Mouse (Mus musculus) yolk sac, embryonic 10.5 days (tissue): ENCODE data around the gene Cutal.

Experiments
- DNase-seq: peaks from one replicate; pipeline ENCODE4 v3.0.0-alpha.2; 2017; ENCODE audit warnings: low spot score

Cutal gene

GRCm38 (mm10) chr2:34920144-34920543 is 45.9 kb downstream of the Cutal start:
- DNase-seq, result no peak

- DNase-seq, result no peak
These were observed 48.5 kb downstream of the Cutal start for GRCm38 (mm10) chr2:34922729-34923128.

GRCm38 (mm10) chr2:34927320-34927719 is 53.1 kb downstream of the Cutal start:
- DNase-seq, result no peak

GRCm38 (mm10) chr2:34937460-34937859 is 63.3 kb downstream of the Cutal start:
- DNase-seq, result no peak

- DNase-seq, result no peak
These were observed 64.3 kb downstream of the Cutal start for GRCm38 (mm10) chr2:34938269-34939208.

GRCm38 (mm10) chr2:34940246-34940645 is 66.0 kb downstream of the Cutal start:
- no peak for DNase-seq

GRCm38 (mm10) chr2:34941061-34941675 is 67.0 kb downstream of the Cutal start:
- no peak for DNase-seq
